Mouse (Mus musculus) kidney, adult 2 months (tissue): ENCODE data around the gene Stim2.

ENCODE experiments used
- CTCF ChIP-seq: fragments of 200-500 bp; conservative IDR thresholded peaks from 2 replicates; pipeline ENCODE4 v1.5.1; 2011; ENCODE audit warnings: low read depth, mild to moderate bottlenecking, control low read depth, low read length, moderate library complexity, mixed read lengths; ENCODE audit not compliant: insufficient read depth, insufficient read length
- POLR2A ChIP-seq: fragments of 200-500 bp; IDR thresholded peaks from one replicate; pipeline ENCODE4 v1.6.1; 2011; ENCODE audit warnings: low read depth, low read length, control low read depth

GRCm38 (mm10) chr5:54025630-54026029 lies 27.3 kb downstream of the Stim2 start:
- TF ChIP-seq POLR2A (no peak), CTCF (no peak)
